Mouse (Mus musculus) MEL (cell line): ENCODE results near the gene Cacybp. TPM values are rescaled to one million over a fixed set of nuclear protein-coding genes. Genes with fewer than 3 reads are reported as not detected.

Source experiments
- DNase-seq: peaks from one replicate; pipeline ENCODE4 v3.0.0; 2011; ENCODE audit warnings: low read depth, low spot score
- H3K27ac ChIP-seq: 2 replicates; pipeline ENCODE4 v1.5.1; 2012; ENCODE audit warnings: low read depth, mild to moderate bottlenecking, control low read depth, low read length, moderate library complexity; ENCODE audit not compliant: control insufficient read depth
- H3K27me3 ChIP-seq, 2 experiments: fragments of 150-350 bp in 1 of 2; sonication (generic) in 1 of 2; 2 replicates each; pipeline ENCODE4 v1.6.1; 2012; ENCODE audit warnings: low read length in 2 of 2, mild to moderate bottlenecking in 2 of 2, improper control_type of control experiment in 1 of 2, moderate library complexity in 1 of 2; ENCODE audit not compliant: insufficient read depth in 2 of 2, control insufficient read depth in 1 of 2
- H3K36me3 ChIP-seq, 2 experiments: 2 replicates each; pipeline ENCODE4 v1.6.1; 2012 to 2014; ENCODE audit warnings: low read length in 2 of 2, improper control_type of control experiment in 1 of 2, inconsistent platforms in 1 of 2, mild to moderate bottlenecking in 1 of 2; ENCODE audit not compliant: insufficient read depth in 2 of 2, control insufficient read depth in 1 of 2
- H3K4me1 ChIP-seq, 2 experiments: fragments of 150-350 bp in 1 of 2; sonication (generic) in 1 of 2; 2 replicates each; pipeline ENCODE4 v1.6.1; 2012; ENCODE audit warnings: low read length in 2 of 2, improper control_type of control experiment in 1 of 2, mild to moderate bottlenecking in 1 of 2; ENCODE audit not compliant: insufficient read depth in 2 of 2, control insufficient read depth in 1 of 2
- H3K4me3 ChIP-seq, 2 experiments: fragments of 150-350 bp in 1 of 2; sonication (generic) in 1 of 2; 2 replicates each; pipeline ENCODE4 v1.5.1; 2012; ENCODE audit warnings: low read depth in 2 of 2, low read length in 2 of 2, mild to moderate bottlenecking in 2 of 2, moderate library complexity in 2 of 2, control low read depth in 1 of 2, improper control_type of control experiment in 1 of 2; ENCODE audit not compliant: control insufficient read depth in 1 of 2, insufficient read depth in 1 of 2
- H3K79me2 ChIP-seq: 2 replicates; pipeline ENCODE4 v1.6.1; 2012; ENCODE audit warnings: mild to moderate bottlenecking, low read length, moderate library complexity; ENCODE audit not compliant: control insufficient read depth, poor library complexity, insufficient read depth
- H3K9ac ChIP-seq: 2 replicates; pipeline ENCODE4 v1.6.1; 2012; ENCODE audit warnings: low read depth, mild to moderate bottlenecking, control low read depth, low read length, moderate library complexity; ENCODE audit not compliant: control insufficient read depth, poor library complexity, severe bottlenecking
- H3K9me3 ChIP-seq: fragments of 150-350 bp; sonication (generic); replicated peaks from 2 replicates; pipeline ENCODE4 v1.6.1; 2012; ENCODE audit warnings: mild to moderate bottlenecking, low read length, improper control_type of control experiment, moderate library complexity; ENCODE audit not compliant: insufficient read depth
- CHD2 ChIP-seq: IDR thresholded peaks from 2 replicates; pipeline ENCODE4 v1.6.1; 2011; ENCODE audit warnings: low read length, improper control_type of control experiment
- CTCF ChIP-seq, 3 experiments: IDR thresholded peaks in 2 of 3; conservative IDR thresholded peaks in 1 of 3; 2 replicates each; pipeline ENCODE4 v1.5.1; 2011 to 2012; ENCODE audit warnings: low read length in 3 of 3, low read depth in 2 of 3, mild to moderate bottlenecking in 2 of 3, improper control_type of control experiment in 1 of 3, inconsistent platforms in 1 of 3, mixed read lengths in 1 of 3, moderate library complexity in 1 of 3; ENCODE audit not compliant: control insufficient read depth in 1 of 3, insufficient read depth in 1 of 3, poor library complexity in 1 of 3, severe bottlenecking in 1 of 3
- GATA1 ChIP-seq: IDR thresholded peaks from 2 replicates; pipeline ENCODE4 v1.6.1; 2011; ENCODE audit warnings: low read depth, low read length, improper control_type of control experiment
- HCFC1 ChIP-seq: IDR thresholded peaks from 2 replicates; pipeline ENCODE4 v1.6.1; 2012; ENCODE audit warnings: low read depth, mild to moderate bottlenecking, inconsistent platforms, low read length, improper control_type of control experiment, moderate library complexity
- JUND ChIP-seq: IDR thresholded peaks from 2 replicates; pipeline ENCODE4 v1.6.1; 2011; ENCODE audit warnings: low read depth, mild to moderate bottlenecking, improper control_type of control experiment, low read length
- MAX ChIP-seq: IDR thresholded peaks from 2 replicates; pipeline ENCODE4 v1.6.1; 2011; ENCODE audit warnings: low read length, improper control_type of control experiment
- MXI1 ChIP-seq: IDR thresholded peaks from 2 replicates; pipeline ENCODE4 v1.6.1; 2011; ENCODE audit warnings: mild to moderate bottlenecking, low read depth, low read length, improper control_type of control experiment
- POLR2A ChIP-seq, 2 experiments: IDR thresholded peaks; 2 replicates each; pipeline ENCODE4 v1.6.1; 2011 to 2012; ENCODE audit warnings: low read length in 2 of 2, mild to moderate bottlenecking in 2 of 2, control low read depth in 1 of 2, improper control_type of control experiment in 1 of 2, low read depth in 1 of 2, moderate library complexity in 1 of 2; ENCODE audit not compliant: control insufficient read depth in 1 of 2, insufficient read depth in 1 of 2, poor library complexity in 1 of 2
- POLR2AphosphoS2 ChIP-seq: IDR thresholded peaks from 2 replicates; pipeline ENCODE4 v1.6.1; 2011; ENCODE audit warnings: low read length, improper control_type of control experiment
- RAD21 ChIP-seq: IDR thresholded peaks from 2 replicates; pipeline ENCODE4 v1.6.1; 2011; ENCODE audit warnings: mild to moderate bottlenecking, low read depth, low read length, improper control_type of control experiment
- SMC3 ChIP-seq: IDR thresholded peaks from 2 replicates; pipeline ENCODE4 v1.6.1; 2011; ENCODE audit warnings: low read depth, low read length, improper control_type of control experiment
- TCF12 ChIP-seq: IDR thresholded peaks from 2 replicates; pipeline ENCODE4 v1.6.1; 2014; ENCODE audit warnings: low read depth, mild to moderate bottlenecking, inconsistent platforms, low read length, improper control_type of control experiment, moderate library complexity
- UBTF ChIP-seq: IDR thresholded peaks from 2 replicates; pipeline ENCODE4 v1.6.1; 2012; ENCODE audit warnings: low read depth, mild to moderate bottlenecking, inconsistent platforms, low read length, improper control_type of control experiment, moderate library complexity, borderline replicate concordance; ENCODE audit not compliant: insufficient read depth
- USF1 ChIP-seq: IDR thresholded peaks from 2 replicates; pipeline ENCODE4 v1.6.1; 2014; ENCODE audit warnings: low read depth, mild to moderate bottlenecking, inconsistent platforms, low read length, improper control_type of control experiment, moderate library complexity
- ZC3H11A ChIP-seq: IDR thresholded peaks from 2 replicates; pipeline ENCODE4 v1.6.1; 2012; ENCODE audit warnings: low read depth, mild to moderate bottlenecking, inconsistent platforms, low read length, improper control_type of control experiment
- polyA plus RNA-seq, 2 experiments: library from polyadenylated mRNA; stranded (reverse) in 1 of 2; unstranded in 1 of 2; fragments of >175 nt in 1 of 2; fragments of >200 nt in 1 of 2; gene quantifications; 2 replicates each; pipeline versions ENCODE4 v1.2.1 to v1.2.4; 2012; ENCODE audit warnings: low replicate concordance in 2 of 2, low read depth in 1 of 2; ENCODE audit not compliant: insufficient read length in 2 of 2, insufficient read depth in 1 of 2, missing spikeins in 1 of 2
- total RNA-seq: library from RNA; depleted of rRNA; stranded (reverse); fragments of 300-350 nt; gene quantifications from 2 replicates; pipeline ENCODE4 v1.2.3, GENCODE M21; 2012

The Cacybp gene
- total and polyA plus RNA-seq, 3 experiments, result 80.7 to 181 TPM; not detected in 1

- no peak for TF ChIP-seq UBTF
Observed at GRCm38 (mm10) chr1:160233921-160234320, 21.2 kb upstream of the Cacybp start (continued).

GRCm38 (mm10) chr1:160232113-160232512, 19.4 kb upstream of the Cacybp start:
- no peaks in the 10 kb centered on the region for H3K27me3 ChIP-seq
- no peak overlapping the region for H3K9ac ChIP-seq
- H3K4me1 ChIP-seq, result no peaks in the 10 kb centered on the region; a peak in 1 of 4 replicates
- no peak overlapping the region for H3K4me3 ChIP-seq
- TF ChIP-seq HCFC1 (no peak), POLR2A (IDR thresholded peaks at IDR 0.05; ENCODE audit: control insufficient read depth in 1 of 2, insufficient read depth in 1 of 2, low read depth in 1 of 2, low read length in 2 of 2, poor library complexity in 1 of 2) (no peak)
- H3K27ac ChIP-seq, result no peak overlapping the region
- no peaks in the 10 kb centered on the region for H3K9me3 ChIP-seq
- 0 out of 4 replicates have a peak, but pooled peaks cover 0 to 2% of the 10 kb centered on the region in 2 experiments for H3K36me3 ChIP-seq
- no peaks in the 10 kb centered on the region for H3K79me2 ChIP-seq
- no peak for DNase-seq

GRCm38 (mm10) chr1:160231013-160231412, 18.3 kb upstream of the Cacybp start:
- Histone ChIP-seq H3K9me3 (no peaks in the 10 kb centered on the region), H3K79me2 (no peaks in the 10 kb centered on the region), H3K27ac (no peak overlapping the region), H3K4me1 (no peaks in the 10 kb centered on the region; a peak in 1 of 4 replicates), H3K4me3 (no peak overlapping the region), H3K27me3 (no peaks in the 10 kb centered on the region), H3K9ac (no peak overlapping the region), H3K36me3 (0 out of 4 replicates have a peak, but pooled peaks cover 0 to 2% of the 10 kb centered on the region in 2 experiments)
- peak; percentile 63 for DNase-seq
- TF ChIP-seq CTCF (IDR thresholded peaks at IDR 0.05 in 2 of 3, conservative IDR thresholded peaks at IDR 0.05 in 1 of 3; ENCODE audit: control insufficient read depth in 1 of 3, insufficient read depth in 1 of 3, low read depth in 2 of 3, low read length in 3 of 3, poor library complexity in 1 of 3, severe bottlenecking in 1 of 3) (peak in 1 of 3 experiments; percentile 55; a peak in 3 of 6 replicates), MAX (no peak), SMC3 (peak; percentile 73), RAD21 (peak; percentile 49), TCF12 (no peak), ZC3H11A (peak; percentile 59), GATA1 (no peak), POLR2AphosphoS2 (no peak)

GRCm38 (mm10) chr1:160227850-160228249, 15.2 kb upstream of the Cacybp start:
- Histone ChIP-seq H3K36me3 (no peaks in the 10 kb centered on the region), H3K79me2 (no peaks in the 10 kb centered on the region), H3K4me1 (no peaks in the 10 kb centered on the region), H3K4me3 (no peak overlapping the region), H3K9ac (no peak overlapping the region), H3K27me3 (no peaks in the 10 kb centered on the region)
- no peak for DNase-seq
- TF ChIP-seq CHD2 (no peak), POLR2A (IDR thresholded peaks at IDR 0.05; ENCODE audit: control insufficient read depth in 1 of 2, insufficient read depth in 1 of 2, low read depth in 1 of 2, low read length in 2 of 2, poor library complexity in 1 of 2) (no peak), RAD21 (no peak), JUND (no peak), MXI1 (no peak), USF1 (no peak)
- TF ChIP-seq, all 39 proteins: peak for 0
- no peaks in the 10 kb centered on the region for H3K9me3 ChIP-seq
- no peak overlapping the region for H3K27ac ChIP-seq
